Comparison of ENCODE assay signal across 8 mouse cellular contexts in the genomic region with DNA sequence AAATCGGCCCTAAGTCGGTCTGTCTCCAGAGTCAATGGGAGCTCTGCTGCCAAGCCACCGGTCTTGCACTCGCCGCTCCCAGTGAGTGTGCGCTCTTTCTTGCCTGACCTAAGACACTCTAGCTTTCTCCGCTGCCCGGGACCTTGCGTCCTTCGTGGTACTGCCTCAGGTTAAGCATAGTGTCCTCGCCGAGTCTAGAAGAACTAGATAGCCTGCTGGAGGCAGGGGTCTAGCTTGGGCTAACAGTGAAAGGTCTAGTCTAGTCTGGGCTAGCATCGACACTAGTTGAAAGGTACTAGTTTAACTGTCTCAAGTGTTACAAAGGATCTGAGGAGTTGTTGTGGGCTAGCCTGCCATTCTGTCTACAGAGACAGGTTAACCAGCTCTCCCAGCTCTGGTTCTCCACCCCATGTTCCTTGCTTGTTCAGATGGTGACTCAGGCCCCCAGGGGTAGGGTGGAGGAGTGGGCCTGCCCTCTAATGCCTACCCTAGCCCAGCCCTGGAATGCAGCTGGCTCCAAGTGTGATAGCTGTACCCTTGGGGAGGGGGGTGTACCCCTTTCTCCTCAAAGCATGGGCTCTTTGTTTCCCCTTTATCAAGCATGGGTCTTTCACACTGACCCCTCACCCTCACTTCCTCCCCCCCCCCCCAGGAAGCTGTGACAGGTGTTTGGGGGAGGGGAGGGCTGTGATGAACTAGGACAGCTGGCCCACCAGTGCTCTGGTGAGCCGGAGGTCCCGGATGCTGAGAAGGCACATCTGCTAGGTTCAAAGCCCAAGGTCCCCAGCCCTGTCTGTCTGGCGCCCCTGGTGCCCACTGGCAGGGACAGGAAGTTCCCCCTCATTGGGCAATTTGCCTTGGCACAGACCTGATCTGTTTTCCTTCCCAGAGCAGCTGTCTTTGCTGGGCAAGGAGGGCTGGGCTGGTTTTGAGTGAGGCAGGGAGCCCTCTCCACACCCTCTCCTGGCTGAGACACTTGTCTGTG. TPM values are rescaled to one million over a fixed set of nuclear protein-coding genes. Genes with fewer than 3 reads are reported as not detected.
A peak's percentile ranks its signal among the peaks of the same experiment; 100 is the strongest.
DNase-seq lines count a peak whose midpoint lies in the region; ATAC-seq lines count a peak whose summit lies in the region.

Gene Plcb3, minus strand, starts transcription at position 934 of the 985 bp plus-strand sequence.

- no peaks in the 10 kb centered on the region for H3K9me3 ChIP-seq in intestine, embryonic 14.5 days (ENCODE audit: control insufficient read depth, low read length)
- no peaks in the 10 kb centered on the region for H3K9me3 ChIP-seq in limb, embryonic 10.5 days (replicated peaks)
- no peaks in the 10 kb centered on the region for H3K9me3 ChIP-seq in midbrain, embryonic 10.5 days (replicated peaks)

- peaks cover 22% of the 10 kb centered on the region for H3K36me3 ChIP-seq in intestine, embryonic 14.5 days (ENCODE audit: control insufficient read depth, insufficient read depth, low read length)
- peaks cover 31% of the 10 kb centered on the region for H3K36me3 ChIP-seq in limb, embryonic 10.5 days
- H3K36me3 ChIP-seq in midbrain, embryonic 10.5 days: peaks cover 27% of the 10 kb centered on the region
- 0 out of 2 replicates have a peak, but pooled peaks cover 1% of the 10 kb centered on the region for H3K36me3 ChIP-seq in splenic B cell, adult 2 months (ENCODE audit: control insufficient read depth, insufficient read depth, low read length, poor library complexity, severe bottlenecking)

- WGBS in intestine, embryonic 14.5 days: 2% methylated on average over 16 of the region's 16 CpGs
- WGBS in limb, embryonic 10.5 days: under 1% methylated on average over 16 of the region's 16 CpGs
- 0% methylated on average over 16 of the region's 16 CpGs for WGBS in midbrain, embryonic 10.5 days

- peak within 1 kb of the TSS; percentile 92 for H3K4me2 ChIP-seq in intestine, embryonic 14.5 days (ENCODE audit: low read length)

- no peaks in the 10 kb centered on the region for H3K27me3 ChIP-seq in intestine, embryonic 14.5 days (replicated peaks; ENCODE audit: control insufficient read depth, insufficient read depth, low read length)
- H3K27me3 ChIP-seq in limb, embryonic 10.5 days (ENCODE audit: low read depth, poor library complexity, severe bottlenecking): 0 out of 2 replicates have a peak, but pooled peaks cover 2% of the 10 kb centered on the region
- H3K27me3 ChIP-seq in midbrain, embryonic 10.5 days (ENCODE audit: low read depth, poor library complexity, severe bottlenecking): peaks cover 21% of the 10 kb centered on the region
- no peaks in the 10 kb centered on the region for H3K27me3 ChIP-seq in splenic B cell, adult 2 months (ENCODE audit: control insufficient read depth, insufficient read depth, low read length, poor library complexity, severe bottlenecking)

- no peak for ATAC-seq in intestine, embryonic 14.5 days (replicated peaks; ENCODE audit: low FRiP score, low TSS enrichment, low read depth)

- peak within 1 kb of the TSS; percentile 98 for H3K4me3 ChIP-seq in intestine, embryonic 14.5 days (ENCODE audit: low read depth, low read length)
- peak within 1 kb of the TSS; percentile 83 for H3K4me3 ChIP-seq in limb, embryonic 10.5 days
- H3K4me3 ChIP-seq in midbrain, embryonic 10.5 days: peak within 1 kb of the TSS; percentile 95

- peak within 1 kb of the TSS; percentile 81 for H3K9ac ChIP-seq in intestine, embryonic 14.5 days (ENCODE audit: low read length)

- peak; percentile 72 for DNase-seq in cerebellum, adult 9-10 months
- no peak for DNase-seq in cerebellum, adult 8-10 months
- DNase-seq in cerebellum, adult 9-11 months: peak; percentile 77
- DNase-seq in gastrocnemius, postnatal 25 days: peak; percentile 89
- DNase-seq in intestine, embryonic 14.5 days (ENCODE audit: low spot score): peak; percentile 79
- peak; percentile 79 for DNase-seq in limb, embryonic 10.5 days (ENCODE audit: low spot score)
- DNase-seq in midbrain, embryonic 10.5 days (ENCODE audit: low spot score): peak; percentile 78
- peak; percentile 60 for DNase-seq in splenic B cell, adult 2 months (ENCODE audit: low read depth, low spot score)

- peaks cover 36% of the 10 kb centered on the region for H3K4me1 ChIP-seq in intestine, embryonic 14.5 days (replicated peaks; ENCODE audit: control insufficient read depth, insufficient read depth, low read length)
- peaks cover 69% of the 10 kb centered on the region for H3K4me1 ChIP-seq in limb, embryonic 10.5 days
- H3K4me1 ChIP-seq in midbrain, embryonic 10.5 days: peaks cover 68% of the 10 kb centered on the region

- H3K27ac ChIP-seq in intestine, embryonic 14.5 days (ENCODE audit: low read depth): peak within 1 kb of the TSS; percentile 86
- peak within 1 kb of the TSS; percentile 93 for H3K27ac ChIP-seq in limb, embryonic 10.5 days
- H3K27ac ChIP-seq in midbrain, embryonic 10.5 days (replicated peaks): peak within 1 kb of the TSS; percentile 95

RNA-seq across cellular contexts. Expression of gene Plcb3, which starts in this region (rescaled TPM):
- total RNA-seq in gastrocnemius, postnatal 25 days (2021): 10 to 100 TPM in 1 of 2 experiments, 1 to 10 TPM in 1; 9.8 to 10.4 TPM
- 123 and 138 TPM in 2 replicates for polyA plus RNA-seq in intestine, embryonic 14.5 days (2014; fragmentation: Nextera tagmentation; extraction: Ambion mirVana)
- polyA plus RNA-seq in limb, embryonic 10.5 days (2016; fragmentation: Nextera tagmentation; extraction: Ambion mirVana): 29.2 and 37.8 TPM in 2 replicates
- polyA plus RNA-seq in midbrain, embryonic 10.5 days (2016; fragmentation: Nextera tagmentation; extraction: Ambion mirVana): 22.4 and 23.7 TPM in 2 replicates
